Mouse (Mus musculus) lung, adult 2 months (tissue): Measurements from ENCODE around the gene Gsap. TPM values are rescaled to one million over a fixed set of nuclear protein-coding genes. Genes with fewer than 3 reads are reported as not detected.
"Not testable (repeated sequence)": the region's sequence is repeated elsewhere in the genome, so short reads cannot be mapped to it uniquely, and the experiment has no call there.

Experiments
- DNase-seq: peaks from one replicate; pipeline ENCODE4 v3.0.0; 2022
- H3K4me1 ChIP-seq: fragments of 200-500 bp; 2 replicates; pipeline ENCODE4 v1.6.1; 2011; ENCODE audit warnings: low read length; ENCODE audit not compliant: control insufficient read depth, insufficient read depth
- H3K4me3 ChIP-seq: fragments of 200-500 bp; replicated peaks from 2 replicates; pipeline ENCODE3; 2011; ENCODE audit warnings: low read depth, mild to moderate bottlenecking, control low read depth, low read length; ENCODE audit errors: extremely low read depth
- CTCF ChIP-seq: fragments of 200-500 bp; IDR thresholded peaks from 2 replicates; pipeline ENCODE4 v1.5.1; 2011; ENCODE audit warnings: mild to moderate bottlenecking, low read length, control low read depth; ENCODE audit not compliant: insufficient read depth
- POLR2A ChIP-seq: fragments of 200-500 bp; IDR thresholded peaks from 2 replicates; pipeline ENCODE4 v1.6.1; 2011; ENCODE audit warnings: low read depth, mild to moderate bottlenecking, control low read depth, low read length, borderline replicate concordance; ENCODE audit errors: extremely low read depth
- WGBS: fragments of 180-500 bp; shearing (Covaris S2); methylation state at CpG from one replicate; pipeline ENCODE4 v1.1.7; 2018; 5-methylcytosine and 5-hydroxymethylcytosine counted together
- polyA plus RNA-seq: library from polyadenylated mRNA; depleted of rRNA; stranded (reverse); fragments of >200 nt; gene quantifications from 2 replicates; pipeline ENCODE4 v1.2.3, GENCODE M21; 2012; rRNA removed

Gsap gene
- polyA plus RNA-seq, 1 experiment = 25.7 TPM

- no peak overlapping the region for H3K4me3 ChIP-seq
- TF ChIP-seq CTCF (no peak), POLR2A (no peak)
- WGBS = 43% methylated on average over 5 of the region's 5 CpGs
- no peaks in the 10 kb centered on the region; the same call in 1 of the 2 replicates for H3K4me1 ChIP-seq
- no peak for DNase-seq
Observed at GRCm38 (mm10) chr5:21331656-21332055, 145.6 kb downstream of the Gsap start.

- H3K4me1 ChIP-seq = no peaks in the 10 kb centered on the region; the same call in 1 of the 2 replicates
- 65% methylated on average over 1 of the region's 1 CpGs for WGBS
Observed at GRCm38 (mm10) chr5:21332119-21332518, 146.1 kb downstream of the Gsap start.

GRCm38 (mm10) chr5:21342265-21342664, 156.2 kb downstream of the Gsap start:
- H3K4me1 ChIP-seq, H3K4me3 ChIP-seq, DNase-seq: not testable (repeated sequence)

More at GRCm38 (mm10) chr5:21332119-21332518, 146.1 kb downstream of the Gsap start:
- TF ChIP-seq POLR2A = no peak
- TF ChIP-seq CTCF = no peak
- DNase-seq = no peak
- H3K4me3 ChIP-seq = no peak overlapping the region

DNA sequence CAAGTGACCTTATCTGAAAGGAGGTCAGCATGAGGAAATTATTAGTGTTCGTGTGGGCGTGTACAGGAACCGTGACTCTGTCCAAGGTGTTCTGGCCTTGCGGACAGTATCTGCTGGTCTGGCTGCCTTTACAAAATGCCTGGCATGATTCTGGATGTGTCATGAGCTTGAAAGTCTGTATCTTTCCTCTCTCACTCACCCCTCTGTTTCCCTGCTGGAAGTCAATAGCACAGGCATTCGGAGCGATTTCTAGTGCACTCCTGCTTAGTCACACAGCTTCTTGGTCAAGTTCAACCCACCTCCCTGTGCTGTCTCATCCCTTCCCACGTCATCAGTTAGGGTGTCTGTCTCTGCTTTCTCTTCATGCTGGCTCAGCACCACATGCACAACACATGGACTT, 162.3 kb downstream of the Gsap start:
- no peak for TF ChIP-seq CTCF
- 65% methylated on average over 7 of the region's 7 CpGs for whole genome bisulfite sequencing
- no peak for DNase-seq
- Histone ChIP-seq H3K4me1 (no peaks in the 10 kb centered on the region), H3K4me3 (no peak overlapping the region)

- no peak for DNase-seq
- H3K4me1 ChIP-seq = no peaks in the 10 kb centered on the region
- no peak for TF ChIP-seq CTCF
- no peak for TF ChIP-seq POLR2A
- no peak overlapping the region for H3K4me3 ChIP-seq
Observed at GRCm38 (mm10) chr5:21351678-21352077, 165.6 kb downstream of the Gsap start.

- DNase-seq = no peak
- TF ChIP-seq POLR2A (no peak), CTCF (no peak)
- WGBS = 69% methylated on average over 3 of the region's 3 CpGs
- Histone ChIP-seq H3K4me1 (no peaks in the 10 kb centered on the region), H3K4me3 (no peak overlapping the region)
Observed at GRCm38 (mm10) chr5:21358648-21359047, 172.6 kb downstream of the Gsap start.

DNA sequence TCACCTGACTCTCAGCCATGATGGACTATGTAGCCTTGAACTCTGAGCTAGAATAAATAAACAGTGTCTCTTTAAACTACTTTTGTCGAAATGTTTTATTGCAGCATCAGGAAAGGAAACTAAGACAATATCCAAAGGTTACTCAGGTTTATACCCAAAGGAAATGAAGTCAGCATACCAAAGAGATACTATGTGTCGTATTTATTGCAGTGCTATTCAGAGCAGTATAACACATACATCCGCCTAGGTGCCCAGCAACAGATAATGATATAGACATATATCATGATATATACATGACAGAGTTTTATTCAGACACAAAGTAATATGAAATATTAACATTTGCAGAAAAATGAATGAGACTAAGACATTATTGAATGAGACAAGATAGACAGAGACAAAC, 177.3 kb downstream of the Gsap start:
- WGBS = 59% methylated on average over 3 of the region's 3 CpGs
- H3K4me3 ChIP-seq = no peak overlapping the region
- no peak for DNase-seq
- no peaks in the 10 kb centered on the region; the same call in 1 of the 2 replicates for H3K4me1 ChIP-seq
- TF ChIP-seq CTCF (no peak), POLR2A (no peak)

Other genes with a start within 250 kb of the Gsap start
- gene Rsbn1l, start 229.9 kb upstream of the Gsap start, polyA plus RNA-seq = 5.3 and 7.0 TPM in 2 replicates
- gene Ptpn12, start 130.3 kb upstream of the Gsap start, polyA plus RNA-seq = 76.7 and 85.2 TPM in 2 replicates
- 11.8 and 12.6 TPM in 2 replicates for gene Fgl2, start 186.4 kb downstream of the Gsap start, polyA plus RNA-seq
- gene Ccdc146, start 238.4 kb downstream of the Gsap start, polyA plus RNA-seq = 0.97 and 1.3 TPM in 2 replicates
- 1.2 TPM in 2 replicates for gene Fam185a, start 238.7 kb downstream of the Gsap start, polyA plus RNA-seq